Mouse (Mus musculus): ENCODE measurements around the gene Tctn3.

Tctn3 gene

GRCm38 (mm10) chr19:40611830-40612506 lies at the start of gene Tctn3, which contains the start of gene Entpd1:
Tctn3 (minus strand) TSS chr19:40612233.
Entpd1 (plus strand) TSS chr19:40612366.
- DNase-seq (ENCODE audit: low read depth), result peak; percentile 94

GRCm38 (mm10) chr19:40661108-40661507 lies 49.1 kb upstream of the Tctn3 start:
- no peak for DNase-seq (ENCODE audit: low read depth)

GRCm38 (mm10) chr19:40660510-40660909 lies 48.5 kb upstream of the Tctn3 start:
- no peak for DNase-seq (ENCODE audit: low read depth)

GRCm38 (mm10) chr19:40659651-40660478 lies 47.8 kb upstream of the Tctn3 start:
- DNase-seq (ENCODE audit: low read depth), result no peak

- DNase-seq (ENCODE audit: low read depth), result no peak
Observed at GRCm38 (mm10) chr19:40658935-40659334, 46.9 kb upstream of the Tctn3 start.

- DNase-seq (ENCODE audit: low read depth), result no peak
Observed at GRCm38 (mm10) chr19:40658281-40658680, 46.2 kb upstream of the Tctn3 start.

GRCm38 (mm10) chr19:40656207-40656606 lies 44.2 kb upstream of the Tctn3 start:
- no peak for DNase-seq (ENCODE audit: low read depth)

DNA sequence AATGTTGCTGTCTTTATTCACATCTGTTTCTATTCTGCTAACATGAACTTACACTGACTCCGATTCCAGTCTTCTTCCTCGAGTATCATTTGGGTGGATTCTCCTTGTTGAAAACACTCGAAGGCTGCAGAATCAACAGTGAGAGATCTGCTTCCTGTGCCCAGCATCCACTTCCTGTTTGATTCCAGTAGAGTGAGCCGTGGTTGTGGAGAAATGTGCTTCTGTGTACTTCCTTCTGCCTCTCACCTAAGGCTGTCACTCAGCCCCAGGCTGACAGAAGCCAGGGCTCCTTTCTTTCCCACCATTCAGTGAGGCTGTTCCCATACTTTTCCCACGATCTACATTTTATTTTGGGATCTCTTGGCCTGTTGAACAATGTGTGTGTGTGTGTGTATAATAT lies 38.1 kb upstream of the Tctn3 start:
- DNase-seq (ENCODE audit: low read depth), result no peak

DNA sequence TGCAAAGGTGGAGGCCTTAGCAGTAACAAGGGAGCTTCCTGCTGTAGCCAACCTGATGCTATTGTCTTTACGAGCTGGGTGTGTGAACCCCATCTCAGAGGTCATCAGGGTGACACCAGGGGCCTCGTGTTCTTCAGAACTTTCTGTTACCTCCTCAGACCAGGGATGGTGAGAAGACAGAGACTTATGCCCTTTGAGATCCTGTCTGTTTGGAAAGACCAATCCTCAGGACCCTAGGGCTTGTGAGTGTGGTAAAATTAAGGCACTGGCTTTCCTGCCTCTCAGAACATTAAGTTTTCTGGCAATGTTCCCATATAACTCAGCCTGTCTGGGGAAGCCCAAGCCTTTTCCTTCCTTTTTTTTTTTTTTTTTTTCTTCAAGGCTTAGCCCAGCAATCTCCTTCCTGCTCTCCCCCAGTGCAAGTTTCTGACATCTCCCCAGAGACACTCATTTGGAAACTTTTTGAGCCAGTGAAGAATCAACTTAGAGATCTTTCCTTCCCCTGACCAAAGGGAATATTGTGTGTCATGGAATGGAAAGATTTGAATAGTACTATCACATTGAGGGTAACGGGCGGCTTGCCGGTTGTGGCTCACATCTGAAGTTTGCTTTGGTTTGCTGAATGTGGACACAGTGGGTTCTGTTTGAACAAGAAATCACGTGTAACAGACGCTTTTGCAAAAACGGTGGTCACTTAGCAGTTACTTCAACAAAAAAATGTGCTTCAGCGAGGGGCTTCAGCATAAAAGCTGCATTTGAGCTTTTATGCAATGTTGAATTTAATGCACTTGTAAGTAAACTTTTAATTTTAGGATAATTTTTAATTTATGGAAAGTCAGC lies 35.5 kb upstream of the Tctn3 start:
- DNase-seq (ENCODE audit: low read depth), result no peak

GRCm38 (mm10) chr19:40646379-40646778 lies 34.3 kb upstream of the Tctn3 start:
- no peak for DNase-seq (ENCODE audit: low read depth)

DNA sequence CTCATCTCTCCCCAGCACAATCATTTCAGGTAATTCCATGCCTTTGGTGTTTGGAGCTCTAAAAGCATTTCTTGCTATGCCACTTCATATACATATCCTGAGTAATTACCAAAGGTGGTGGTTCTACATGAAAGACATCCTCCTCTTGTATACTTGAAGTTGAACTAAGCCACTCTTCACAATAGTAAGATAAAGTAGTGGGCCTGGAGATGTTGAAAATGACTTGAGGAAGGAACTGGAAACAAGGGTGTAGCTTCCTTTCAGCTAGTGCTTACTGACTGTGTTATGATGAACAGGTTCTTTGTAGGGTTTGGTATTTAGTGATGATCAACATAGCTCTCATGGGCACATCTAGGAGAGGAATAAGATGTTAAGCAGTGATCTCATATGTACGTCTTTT lies 31.8 kb upstream of the Tctn3 start:
- no peak for DNase-seq (ENCODE audit: low read depth)

DNA sequence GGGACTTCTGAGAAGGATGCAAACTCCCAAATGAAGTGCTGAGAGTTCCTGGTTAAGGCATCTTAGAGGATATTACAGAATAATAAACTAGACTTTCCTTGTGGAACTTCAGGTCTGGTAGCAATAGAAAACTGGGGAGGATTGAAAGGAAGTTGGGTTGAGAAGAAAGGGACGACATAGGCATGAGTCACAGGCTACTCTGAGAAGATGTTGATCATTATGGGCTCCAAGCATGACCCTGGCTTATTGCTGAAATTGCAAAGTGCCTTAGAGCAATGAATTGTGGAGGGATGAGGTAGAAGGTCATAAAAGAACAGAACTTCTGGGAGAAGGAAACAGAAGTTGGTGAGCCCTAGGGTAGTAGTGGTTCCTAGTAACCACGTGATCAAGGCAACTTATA lies 28.8 kb upstream of the Tctn3 start:
- DNase-seq (ENCODE audit: low read depth), result no peak

DNA sequence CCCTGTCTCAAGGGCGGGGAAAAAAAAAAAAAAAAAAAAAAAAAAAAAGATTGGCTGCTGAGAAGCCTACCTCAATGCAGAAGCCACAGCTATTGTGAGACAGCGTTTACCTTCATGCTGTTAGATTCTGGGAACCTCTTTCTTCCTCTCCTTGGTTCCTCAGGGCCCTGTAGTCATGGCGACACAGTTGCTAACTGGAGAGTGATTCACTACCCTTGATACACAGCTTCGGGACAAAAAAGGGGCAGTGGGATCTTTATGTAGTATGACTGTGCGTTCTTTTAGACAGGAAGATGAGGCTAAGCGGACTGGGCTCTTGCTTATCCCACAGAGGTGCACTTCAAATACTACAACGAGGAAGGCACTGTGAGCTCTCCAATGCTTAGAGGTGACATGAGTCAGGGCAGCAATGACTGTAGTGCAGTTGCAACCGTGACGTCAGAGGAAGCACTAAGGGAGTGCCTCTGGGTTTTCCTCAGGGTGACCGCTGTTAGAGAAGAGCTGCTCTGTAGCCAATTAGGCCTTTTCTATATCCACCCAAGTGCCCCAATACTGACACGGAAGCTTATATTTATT lies 27.8 kb upstream of the Tctn3 start:
- DNase-seq (ENCODE audit: low read depth), result no peak

- DNase-seq (ENCODE audit: low read depth), result no peak
Observed at GRCm38 (mm10) chr19:40638582-40638981, 26.5 kb upstream of the Tctn3 start.

DNA sequence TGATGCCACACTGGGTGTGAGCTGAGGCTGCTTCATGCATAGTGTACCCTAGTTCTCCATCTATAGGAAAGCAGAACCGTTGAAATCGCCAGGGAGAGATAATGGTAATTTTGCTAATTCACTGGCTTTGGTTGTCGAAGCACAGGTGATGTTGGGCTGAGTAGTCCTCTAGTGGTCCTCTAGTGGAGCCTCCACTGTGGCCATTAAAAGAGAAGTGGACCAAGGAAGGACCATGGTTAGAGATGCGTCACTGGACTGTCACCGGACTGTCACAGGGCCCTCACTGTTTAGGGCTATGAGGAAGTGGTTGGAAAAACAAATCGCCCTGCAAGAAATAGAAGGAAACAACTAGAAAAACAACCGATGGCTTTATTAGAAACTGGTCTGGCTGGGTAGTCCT lies 25.6 kb upstream of the Tctn3 start:
- DNase-seq (ENCODE audit: low read depth), result no peak

DNA sequence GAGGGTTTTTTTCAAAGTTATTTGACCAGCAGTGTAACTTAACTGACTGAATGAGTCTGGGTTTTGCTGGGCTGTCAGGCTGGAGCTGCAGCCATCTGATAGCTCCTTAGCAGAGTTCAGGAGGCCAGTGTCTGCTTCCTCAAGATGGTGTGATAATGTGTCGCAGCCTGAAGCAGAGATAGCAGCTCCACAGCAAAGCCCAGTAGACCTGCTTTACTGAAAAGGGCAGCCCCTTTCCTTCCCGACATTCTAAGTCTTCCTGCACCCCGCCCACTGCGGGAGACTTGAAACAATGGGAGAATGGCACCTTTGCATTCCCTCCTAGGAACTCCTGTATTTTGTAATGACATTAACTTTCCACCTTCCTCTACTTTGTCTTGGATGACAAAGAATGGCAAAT lies 25.1 kb upstream of the Tctn3 start:
- DNase-seq (ENCODE audit: low read depth), result peak; percentile 16

DNA sequence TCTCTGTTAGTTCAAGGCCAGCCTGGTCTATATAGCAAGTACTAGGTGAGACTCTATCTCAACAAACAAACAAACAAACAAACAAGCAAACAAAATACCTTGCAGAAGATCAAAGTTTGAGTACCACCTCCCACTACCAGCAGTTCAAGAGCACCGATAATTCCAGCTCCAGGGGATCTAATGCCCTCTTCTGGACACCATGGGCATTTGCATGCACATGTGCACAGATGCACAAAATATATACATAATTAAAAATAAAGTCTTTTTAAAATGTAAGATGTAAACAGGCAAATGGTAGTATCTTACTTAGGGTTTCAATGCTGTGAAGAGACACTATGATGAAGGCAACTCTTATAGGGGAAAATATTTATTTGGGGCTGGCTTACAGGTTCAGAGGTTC lies 21.1 kb upstream of the Tctn3 start:
- no peak for DNase-seq (ENCODE audit: low read depth)

DNA sequence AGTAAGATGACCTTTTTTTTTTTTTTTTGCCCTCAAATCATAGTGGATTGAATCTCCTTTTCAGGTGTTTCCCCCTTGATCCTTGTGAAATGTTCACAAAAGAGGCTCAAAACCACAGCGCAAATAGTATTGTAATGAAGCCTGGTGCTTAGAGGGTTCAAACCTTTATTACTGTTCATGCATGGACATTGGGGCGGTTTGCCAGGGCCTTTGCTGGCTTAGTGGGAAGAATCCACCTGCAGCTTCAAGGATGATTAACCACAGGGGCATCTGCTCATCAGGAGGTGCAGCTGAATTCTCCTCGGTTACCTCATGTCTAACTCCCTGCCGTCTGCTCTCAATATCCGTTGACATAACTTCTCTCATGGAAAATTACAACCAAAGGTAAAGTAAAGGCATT lies 20.6 kb upstream of the Tctn3 start:
- no peak for DNase-seq (ENCODE audit: low read depth)

DNA sequence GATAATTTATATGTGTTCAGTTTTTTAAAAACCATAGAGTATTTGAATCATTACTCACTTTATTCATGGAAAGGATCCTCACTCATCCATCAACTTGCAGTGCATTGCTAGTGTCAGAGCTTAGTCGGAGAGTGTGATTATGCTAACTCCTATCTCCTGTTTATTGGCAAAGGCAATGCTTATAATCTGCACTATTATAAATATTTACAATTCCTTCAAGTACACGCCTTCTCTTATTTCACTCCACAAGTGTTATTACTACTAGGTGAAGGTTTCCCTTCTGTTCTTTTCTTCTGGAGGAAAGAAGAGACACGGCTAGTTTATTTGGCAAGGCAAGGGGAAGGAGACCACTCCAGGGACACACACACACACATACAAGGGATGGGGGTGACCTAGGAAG lies 20.2 kb upstream of the Tctn3 start:
- DNase-seq (ENCODE audit: low read depth), result no peak

DNA sequence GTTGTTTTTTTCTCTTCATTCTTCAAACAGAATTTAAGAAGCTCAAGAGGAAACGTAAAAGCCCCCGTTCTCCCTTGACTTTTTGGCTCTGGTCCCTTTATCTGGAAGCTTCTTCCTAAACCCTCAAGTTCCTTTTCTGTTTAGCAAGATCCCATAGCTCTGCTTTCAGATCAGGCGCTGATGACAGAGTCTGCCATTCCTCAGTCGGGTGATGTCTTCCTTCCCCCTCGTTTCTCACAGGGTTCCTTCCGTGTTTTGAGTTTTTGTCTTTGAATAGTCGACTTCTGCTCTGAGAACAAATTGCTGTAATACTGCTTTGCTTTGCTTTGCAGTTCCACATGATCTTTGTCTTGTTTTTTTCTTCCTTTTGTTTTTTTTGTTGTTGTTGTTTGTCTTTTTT lies 18.6 kb upstream of the Tctn3 start:
- no peak for DNase-seq (ENCODE audit: low read depth)

DNA sequence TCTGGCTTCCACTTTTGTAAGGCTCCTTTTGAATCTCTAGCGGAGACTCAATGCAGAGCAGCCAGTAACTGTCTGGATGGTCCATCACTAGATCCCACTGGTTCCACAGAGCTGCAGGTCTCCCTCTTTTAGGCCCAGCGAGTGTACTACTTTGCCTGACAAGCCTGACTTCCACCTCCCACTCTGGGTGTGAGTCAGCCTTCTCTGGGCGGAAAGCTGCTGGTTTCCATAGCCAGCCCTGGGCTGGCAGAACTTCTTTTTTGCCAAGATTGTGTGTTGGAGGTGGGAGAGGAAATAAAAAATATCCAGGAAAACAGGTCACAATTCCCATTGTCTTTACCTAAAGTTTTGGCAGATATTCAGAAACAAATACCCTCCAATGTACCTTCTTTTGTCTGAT lies 18.1 kb upstream of the Tctn3 start:
- DNase-seq (ENCODE audit: low read depth), result no peak

DNA sequence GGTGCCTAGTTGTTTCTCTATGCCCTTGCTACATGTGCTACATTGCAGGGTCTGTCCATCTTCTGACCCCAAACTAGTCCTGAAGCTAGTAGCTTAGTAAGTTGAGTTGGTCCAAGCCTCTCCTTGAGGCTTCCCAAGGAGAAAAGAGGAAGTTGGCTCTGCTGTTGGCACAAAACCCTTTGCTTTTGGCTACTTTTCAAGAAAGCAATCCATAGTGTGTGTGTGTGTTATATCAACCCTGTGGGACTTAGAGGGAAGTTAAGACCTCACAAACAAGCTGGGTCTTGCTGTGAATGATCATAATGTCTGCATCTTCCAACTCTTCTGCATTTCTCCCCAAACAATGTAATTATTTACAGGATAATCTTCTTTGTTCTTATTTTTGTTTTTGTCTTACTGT lies 16.9 kb upstream of the Tctn3 start:
- no peak for DNase-seq (ENCODE audit: low read depth)
